Mouse (Mus musculus) left cerebral cortex, postnatal 4 days (tissue): ENCODE results near the gene Eppin. TPM values are rescaled to one million over a fixed set of nuclear protein-coding genes. Genes with fewer than 3 reads are reported as not detected.
A peak's percentile ranks its signal among the peaks of the same experiment; 100 is the strongest.
"Not testable (repeated sequence)": the region's sequence is repeated elsewhere in the genome, so short reads cannot be mapped to it uniquely, and the experiment has no call there.

Experiments used
- DNase-seq: peaks from one replicate; pipeline ENCODE4 v3.0.0-alpha.2; 2022
- intact Hi-C: fragments of 180-260 bp; cut with DNase I; formaldehyde crosslinking; loops from one replicate; pipeline ENCODE4 v1.15.1; 2025
- total RNA-seq, 2 experiments: library from RNA; stranded (reverse); gene quantifications; 2 replicates each; pipeline ENCODE4 v1.2.3; 2021

The Eppin gene
- total RNA-seq = not detected

- intact Hi-C loops = loop anchor here (2.0 kb wide), 1 partner anchor 133 kb away; no protein-coding TSS in a partner anchor
- no peak for DNase-seq
Observed at GRCm38 (mm10) chr2:164593494-164593893, at the start of gene Eppin. Gene Eppin, minus strand, starts transcription at chr2:164593594.

GRCm38 (mm10) chr2:164641881-164642673 is 48.7 kb upstream of the Eppin start:
- intact Hi-C loops = no loop called here
- DNase-seq = no peak

- no peak for DNase-seq
- intact Hi-C loops = no loop called here
Observed at GRCm38 (mm10) chr2:164641129-164641528, 47.7 kb upstream of the Eppin start.

- DNase-seq = no peak
- intact Hi-C loops = no loop called here
Observed at GRCm38 (mm10) chr2:164638696-164639095, 45.3 kb upstream of the Eppin start, which contains the start of gene Wfdc16. Gene Wfdc16, minus strand, starts transcription at chr2:164638796.

- intact Hi-C loops = no loop called here
- DNase-seq = no peak
Observed at GRCm38 (mm10) chr2:164635266-164635665, 41.9 kb upstream of the Eppin start.

- no peak for DNase-seq
- intact Hi-C loops = no loop called here
Observed at GRCm38 (mm10) chr2:164621775-164622174, 28.4 kb upstream of the Eppin start.

- no peak for DNase-seq
- intact Hi-C loops = no loop called here
Observed at GRCm38 (mm10) chr2:164619050-164619449, 25.7 kb upstream of the Eppin start.

- no peak for DNase-seq
- intact Hi-C loops = no loop called here
Observed at GRCm38 (mm10) chr2:164615386-164615785, 22.0 kb upstream of the Eppin start.

GRCm38 (mm10) chr2:164613471-164613870 is 20.1 kb upstream of the Eppin start, which contains the start of the genes Wfdc6b and Wfdc8:
Gene Wfdc6b, plus strand, starts transcription at chr2:164613522.
Gene Wfdc8, minus strand, starts transcription at chr2:164613626.
- peak; percentile 55 for DNase-seq
- intact Hi-C loops = not testable (repeated sequence)

- DNase-seq = peak; percentile 8
- intact Hi-C loops = no loop called here
Observed at GRCm38 (mm10) chr2:164608781-164609180, 15.4 kb upstream of the Eppin start.

GRCm38 (mm10) chr2:164604411-164604810 is 11.0 kb upstream of the Eppin start:
- intact Hi-C loops = no loop called here

GRCm38 (mm10) chr2:164603482-164603881 is 10.1 kb upstream of the Eppin start:
- DNase-seq = no peak
- intact Hi-C loops = no loop called here

More at GRCm38 (mm10) chr2:164604411-164604810, 11.0 kb upstream of the Eppin start:
- DNase-seq = no peak

GRCm38 (mm10) chr2:164600179-164600578 is 6.8 kb upstream of the Eppin start:
- intact Hi-C loops = no loop called here
- DNase-seq = no peak

GRCm38 (mm10) chr2:164592014-164592413 is 1.4 kb downstream of the Eppin start:
- peak; percentile 13 for DNase-seq
- intact Hi-C loops = loop anchor here (2.0 kb wide), 1 partner anchor 135 kb away; no protein-coding TSS in a partner anchor

GRCm38 (mm10) chr2:164585025-164585725 is 8.2 kb downstream of the Eppin start, which contains the start of gene Wfdc6a:
Gene Wfdc6a, minus strand, starts transcription at chr2:164585447.
- DNase-seq, intact Hi-C loops: not testable (repeated sequence)

- DNase-seq, intact Hi-C loops: not testable (repeated sequence)
Observed at GRCm38 (mm10) chr2:164573359-164573758, 20.0 kb downstream of the Eppin start, which contains the start of gene Spint3. Gene Spint3, minus strand, starts transcription at chr2:164573459.

- intact Hi-C loops = loop anchor here (10.0 kb wide), 1 partner anchor 143 kb away; no protein-coding TSS in a partner anchor
- no peak for DNase-seq
Observed at GRCm38 (mm10) chr2:164567460-164567859, 25.9 kb downstream of the Eppin start.

- no peak for DNase-seq
- intact Hi-C loops = loop anchor here (10.0 kb wide), 1 partner anchor 142 kb away; no protein-coding TSS in a partner anchor
Observed at GRCm38 (mm10) chr2:164566997-164567396, 26.4 kb downstream of the Eppin start.

GRCm38 (mm10) chr2:164564346-164564745 is 29.0 kb downstream of the Eppin start:
- DNase-seq = peak; percentile 37
- intact Hi-C loops = loop anchor here (10.0 kb wide), 1 partner anchor 140 kb away; no protein-coding TSS in a partner anchor

GRCm38 (mm10) chr2:164563339-164564038 is 29.9 kb downstream of the Eppin start:
- intact Hi-C loops = loop anchor here (10.0 kb wide), 1 partner anchor 139 kb away; no protein-coding TSS in a partner anchor

More at GRCm38 (mm10) chr2:164563339-164564038, 29.9 kb downstream of the Eppin start:
- peak; percentile 17 for DNase-seq
